Comparison of ENCODE assay signal across 23 mouse cellular contexts in genomic region chr7:63677149-63677548, GRCm38 (mm10).
A peak's percentile ranks its signal among the peaks of the same experiment; 100 is the strongest.
DNase-seq lines count a peak whose midpoint lies in the region; ATAC-seq and TF ChIP-seq lines count a peak whose summit lies in the region.
"Had no signal": no experiment of that assay in that cellular context is flagged by ENCODE, and none has a peak within 500 bp of the region (broad histone marks: within the 10 kb centered on the region; RNA-seq: fewer than 3 reads in every experiment).

No protein-coding gene starts in this region.

- intact Hi-C loops in heart, postnatal 14 days (cut with DNase I), result no loop called here

- no peak for TF ChIP-seq EP300 in heart, postnatal 0 days (IDR thresholded peaks at IDR 0.05; ENCODE audit: low read depth)

- H3K9me3 ChIP-seq in heart, embryonic 11.5 days (replicated peaks; ENCODE audit: control insufficient read depth, low read length), result no peaks in the 10 kb centered on the region
- H3K9me3 ChIP-seq in heart, embryonic 14.5 days (ENCODE audit: control insufficient read depth, low read length), result no peaks in the 10 kb centered on the region
- no peaks in the 10 kb centered on the region for H3K9me3 ChIP-seq in heart, postnatal 0 days (replicated peaks; ENCODE audit: control insufficient read depth, low read length)
- H3K9me3 ChIP-seq: embryonic facial prominence, embryonic 12.5 days; embryonic facial prominence, embryonic 15.5 days; hindbrain, embryonic 12.5 days; hindbrain, embryonic 15.5 days had no signal

- H3K9ac ChIP-seq in heart, embryonic 11.5 days (ENCODE audit: low read depth, low read length), result no peak overlapping the region
- H3K9ac ChIP-seq in heart, embryonic 14.5 days (ENCODE audit: low read length), result no peak overlapping the region
- no peak overlapping the region for H3K9ac ChIP-seq in heart, postnatal 0 days (replicated peaks; ENCODE audit: low read depth, low read length)
- H3K9ac ChIP-seq: embryonic facial prominence, embryonic 12.5 days; embryonic facial prominence, embryonic 15.5 days; forebrain, postnatal 0 days; hindbrain, embryonic 12.5 days; hindbrain, embryonic 15.5 days had no signal

- no peak for TF ChIP-seq CTCF in heart, postnatal 0 days (IDR thresholded peaks at IDR 0.05; ENCODE audit: low read depth)

- ATAC-seq in heart, embryonic 11.5 days (replicated peaks; ENCODE audit: insufficient number of reproducible peaks, low FRiP score, low TSS enrichment), result peak; percentile 50; the same call in 1 of the 2 replicates
- peak; percentile 66; the same call in 1 of the 2 replicates for ATAC-seq in heart, embryonic 14.5 days (ENCODE audit: insufficient number of reproducible peaks, insufficient read depth, low FRiP score, low read depth)
- peak; percentile 68; the same call in 1 of the 2 replicates for ATAC-seq in heart, postnatal 0 days (ENCODE audit: insufficient read depth, low read depth)
- ATAC-seq: CD4-positive, CD25-positive, alpha-beta regulatory T cell, adult 4 months; forebrain, embryonic 14.5 days; forebrain, postnatal 0 days; intestine, postnatal 0 days had no signal

- H3K36me3 ChIP-seq in heart, embryonic 11.5 days (ENCODE audit: control insufficient read depth, insufficient read depth, low read length), result no peaks in the 10 kb centered on the region
- H3K36me3 ChIP-seq in heart, embryonic 14.5 days (ENCODE audit: control insufficient read depth, insufficient read depth, low read length), result no peaks in the 10 kb centered on the region
- no peaks in the 10 kb centered on the region for H3K36me3 ChIP-seq in heart, postnatal 0 days (replicated peaks; ENCODE audit: control insufficient read depth, insufficient read depth, low read length)
- H3K36me3 ChIP-seq: embryonic facial prominence, embryonic 12.5 days; embryonic facial prominence, embryonic 15.5 days; hindbrain, embryonic 12.5 days; hindbrain, embryonic 15.5 days had no signal

- H3K4me3 ChIP-seq in heart, embryonic 11.5 days (ENCODE audit: low read depth, low read length), result no peak overlapping the region
- no peak overlapping the region for H3K4me3 ChIP-seq in heart, embryonic 14.5 days (ENCODE audit: control insufficient read depth in 1 of 2, insufficient read depth in 1 of 2, low read depth in 1 of 2, low read length in 2 of 2)
- no peak overlapping the region for H3K4me3 ChIP-seq in heart, postnatal 0 days (ENCODE audit: low read depth, low read length)
- H3K4me3 ChIP-seq: embryonic facial prominence, embryonic 12.5 days; embryonic facial prominence, embryonic 15.5 days; gastrocnemius, adult 2 months; hindbrain, embryonic 12.5 days; hindbrain, embryonic 15.5 days had no signal

- 12% methylated on average over 2 of the region's 2 CpGs for WGBS in heart, embryonic 11.5 days (ENCODE audit: insufficient replicate concordance)
- 3% methylated on average over 2 of the region's 2 CpGs for WGBS in heart, embryonic 14.5 days
- 8% methylated on average over 2 of the region's 2 CpGs for WGBS in heart, postnatal 0 days

- no peak overlapping the region for H3K4me2 ChIP-seq in heart, embryonic 11.5 days
- no peak overlapping the region for H3K4me2 ChIP-seq in heart, embryonic 14.5 days (ENCODE audit: low read length)
- H3K4me2 ChIP-seq in heart, postnatal 0 days (ENCODE audit: low read depth, low read length), result no peak overlapping the region
- H3K4me2 ChIP-seq: embryonic facial prominence, embryonic 12.5 days; embryonic facial prominence, embryonic 15.5 days; hindbrain, embryonic 12.5 days; hindbrain, embryonic 15.5 days had no signal

- DNase-seq in heart, postnatal 4 days, result no peak
- no peak for DNase-seq in heart, adult 8-10 months (ENCODE audit: low spot score)
- peak; percentile 33 for DNase-seq in heart, postnatal 0 days (ENCODE audit: low spot score)
- DNase-seq in heart, postnatal 14 days, result no peak
- DNase-seq: adrenal gland, adult 2 months; adrenal gland, postnatal 14 days; cerebellum, adult 11 months; cerebellum, adult 2 months; cerebellum, adult 9-11 months; cerebellum, postnatal 25 days; forebrain, postnatal 0 days; gastrocnemius, adult 2 months; gastrocnemius, postnatal 14 days; kidney, adult 2 months had no signal

- peaks cover 2% of the 10 kb centered on the region; the same call in 1 of the 2 replicates for H3K27me3 ChIP-seq in heart, embryonic 11.5 days (ENCODE audit: control insufficient read depth, insufficient read depth, low read length)
- no peaks in the 10 kb centered on the region for H3K27me3 ChIP-seq in heart, embryonic 14.5 days (ENCODE audit: control insufficient read depth, insufficient read depth, low read length)
- no peaks in the 10 kb centered on the region for H3K27me3 ChIP-seq in heart, postnatal 0 days (ENCODE audit: control insufficient read depth, insufficient read depth, low read length)
- H3K27me3 ChIP-seq: embryonic facial prominence, embryonic 12.5 days; embryonic facial prominence, embryonic 15.5 days; hindbrain, embryonic 12.5 days; hindbrain, embryonic 15.5 days had no signal

- peak overlapping the region; percentile 59; the same call in 1 of the 2 replicates for H3K27ac ChIP-seq in heart, embryonic 11.5 days (ENCODE audit: low read depth, low read length)
- H3K27ac ChIP-seq in heart, embryonic 14.5 days (replicated peaks in 1 of 2; ENCODE audit: control insufficient read depth in 1 of 2, insufficient read depth in 1 of 2, low read depth in 2 of 2, low read length in 2 of 2), result peak overlapping the region; percentile 35 to 53; a peak in 3 of 4 replicates
- no peak overlapping the region for H3K27ac ChIP-seq in heart, postnatal 0 days (ENCODE audit: low read depth)
- H3K27ac ChIP-seq: embryonic facial prominence, embryonic 12.5 days; embryonic facial prominence, embryonic 15.5 days; gastrocnemius, adult 2 months; hindbrain, embryonic 12.5 days; hindbrain, embryonic 15.5 days had no signal

- H3K4me1 ChIP-seq in heart, embryonic 11.5 days (ENCODE audit: control insufficient read depth, insufficient read depth, low read length), result peaks cover 15% of the 10 kb centered on the region
- peaks cover 6 to 20% of the 10 kb centered on the region in 2 experiments for H3K4me1 ChIP-seq in heart, embryonic 14.5 days (ENCODE audit: control insufficient read depth in 2 of 2, insufficient read depth in 2 of 2, low read length in 2 of 2)
- H3K4me1 ChIP-seq in heart, postnatal 0 days (ENCODE audit: control insufficient read depth, insufficient read depth), result no peaks in the 10 kb centered on the region
- H3K4me1 ChIP-seq: embryonic facial prominence, embryonic 12.5 days; embryonic facial prominence, embryonic 15.5 days; hindbrain, embryonic 12.5 days; hindbrain, embryonic 15.5 days had no signal
